Mouse (Mus musculus): Measurements from ENCODE around the gene Jdp2.

- TF ChIP-seq CTCF (IDR thresholded peaks at IDR 0.05; ENCODE audit: extremely low read depth, insufficient read length, insufficient replicate concordance, low read depth, low read length): no peak
- no peak for TF ChIP-seq POLR2A (IDR thresholded peaks at IDR 0.05; ENCODE audit: low read depth, low read length)
Observed at GRCm38 (mm10) chr12:85659319-85659718, 60.5 kb downstream of the Jdp2 start.

Data from small intestine, adult 2 months (tissue).